Mouse (Mus musculus) stomach, postnatal 0 days (tissue): ENCODE measurements around the gene Zdhhc16. TPM values are rescaled to one million over a fixed set of nuclear protein-coding genes. Genes with fewer than 3 reads are reported as not detected.

Experiments
- ATAC-seq: fragments of 200-750 bp; cut with Nextera tagmentation; 2 replicates; pipeline ENCODE4 v1.8.0; 2017; ENCODE audit not compliant: low FRiP score, low TSS enrichment
- DNase-seq: peaks from one replicate; pipeline ENCODE4 v3.0.0-alpha.2; 2016; ENCODE audit warnings: low spot score
- H3K27ac ChIP-seq: fragments of 300-500 bp; sonication (generic); replicated peaks from 2 replicates; pipeline ENCODE4 v1.5.1; 2014; ENCODE audit warnings: mild to moderate bottlenecking, control low read depth
- H3K27me3 ChIP-seq: fragments of 300-500 bp; sonication (generic); 2 replicates; pipeline ENCODE4 v1.6.1; 2014; ENCODE audit warnings: low read length; ENCODE audit not compliant: control insufficient read depth, insufficient read depth
- H3K36me3 ChIP-seq: fragments of 300-500 bp; sonication (generic); 2 replicates; pipeline ENCODE4 v1.6.1; 2014; ENCODE audit warnings: low read length, mixed read lengths; ENCODE audit not compliant: control insufficient read depth, insufficient read depth
- H3K4me1 ChIP-seq: fragments of 300-500 bp; sonication (generic); replicated peaks from 2 replicates; pipeline ENCODE4 v1.6.1; 2014; ENCODE audit warnings: antibody characterized with exemption; ENCODE audit not compliant: control insufficient read depth, insufficient read depth
- H3K4me2 ChIP-seq: fragments of 300-500 bp; sonication (generic); replicated peaks from 2 replicates; pipeline ENCODE4 v1.6.1; 2014; ENCODE audit warnings: low read depth, mild to moderate bottlenecking, control low read depth, moderate library complexity
- H3K4me3 ChIP-seq: fragments of 300-500 bp; sonication (generic); 2 replicates; pipeline ENCODE4 v1.5.1; 2014; ENCODE audit warnings: low read depth, low read length, control low read depth
- H3K9ac ChIP-seq: fragments of 300-500 bp; sonication (generic); 2 replicates; pipeline ENCODE4 v1.6.1; 2014; ENCODE audit warnings: mild to moderate bottlenecking, low read length, control low read depth, mixed read lengths
- H3K9me3 ChIP-seq: fragments of 300-500 bp; sonication (generic); 2 replicates; pipeline ENCODE4 v1.6.1; 2016; ENCODE audit warnings: low read length; ENCODE audit not compliant: control insufficient read depth
- CTCF ChIP-seq: IDR thresholded peaks from 2 replicates; pipeline ENCODE4 v1.5.1; 2016; ENCODE audit warnings: antibody characterized with exemption, low read depth, mild to moderate bottlenecking, moderate library complexity
- EP300 ChIP-seq: optimal IDR thresholded peaks from 2 replicates; pipeline ENCODE3; 2016; ENCODE audit warnings: antibody characterized with exemption
- WGBS: fragments of 180-500 bp; shearing (Covaris S2); extraction: QIAGEN DNeasy Blood & Tissue Kit; methylation state at CpG from one replicate; pipeline ENCODE4 v1.1.7; 2014; 5-methylcytosine and 5-hydroxymethylcytosine counted together
- polyA plus RNA-seq: library from polyadenylated mRNA; unstranded; fragments of >200 nt; fragmentation: Nextera tagmentation; extraction: Ambion mirVana; gene quantifications from 2 replicates; pipeline ENCODE4 v1.2.1, GENCODE M21; 2015

The Zdhhc16 gene
- polyA plus RNA-seq, 1 experiment from 2014 or later = 37.4 TPM

- no peaks in the 10 kb centered on the region for H3K27me3 ChIP-seq
- peak overlapping the region; percentile 85 for H3K4me2 ChIP-seq
- H3K9ac ChIP-seq = no peak overlapping the region
- no peak overlapping the region for H3K27ac ChIP-seq
- 0 out of 2 replicates have a peak, but pooled peaks cover 3% of the 10 kb centered on the region for H3K4me1 ChIP-seq
- DNase-seq = no peak
- no peak for TF ChIP-seq EP300
- no peak for TF ChIP-seq CTCF
- no peaks in the 10 kb centered on the region for H3K9me3 ChIP-seq
- H3K36me3 ChIP-seq = no peaks in the 10 kb centered on the region
- peak overlapping the region; percentile 70 for H3K4me3 ChIP-seq
- peak; percentile 36 for ATAC-seq
- 13% methylated on average over 18 of the region's 18 CpGs for WGBS
Measured at GRCm38 (mm10) chr19:41896319-41896711, 37.0 kb upstream of the Zdhhc16 start.

GRCm38 (mm10) chr19:41898860-41899259 is 34.4 kb upstream of the Zdhhc16 start:
- Histone ChIP-seq H3K9me3 (no peaks in the 10 kb centered on the region), H3K27me3 (no peaks in the 10 kb centered on the region), H3K27ac (no peak overlapping the region), H3K36me3 (no peaks in the 10 kb centered on the region), H3K4me3 (no peak overlapping the region), H3K9ac (no peak overlapping the region), H3K4me1 (0 out of 2 replicates have a peak, but pooled peaks cover 3% of the 10 kb centered on the region), H3K4me2 (no peak overlapping the region)
- 50% methylated on average over 4 of the region's 4 CpGs for WGBS
- DNase-seq (no peak), ATAC-seq (no peak)
- TF ChIP-seq CTCF (peak; percentile 87), EP300 (no peak)

GRCm38 (mm10) chr19:41900495-41901090 is 32.7 kb upstream of the Zdhhc16 start:
- DNase-seq (no peak), ATAC-seq (no peak)
- Histone ChIP-seq H3K9ac (no peak overlapping the region), H3K36me3 (no peaks in the 10 kb centered on the region), H3K4me3 (no peak overlapping the region), H3K4me1 (no peaks in the 10 kb centered on the region), H3K9me3 (no peaks in the 10 kb centered on the region), H3K27me3 (no peaks in the 10 kb centered on the region), H3K4me2 (no peak overlapping the region), H3K27ac (no peak overlapping the region)
- WGBS = 85% methylated on average over 8 of the region's 8 CpGs
- TF ChIP-seq EP300 = no peak
- TF ChIP-seq CTCF = no peak

DNA sequence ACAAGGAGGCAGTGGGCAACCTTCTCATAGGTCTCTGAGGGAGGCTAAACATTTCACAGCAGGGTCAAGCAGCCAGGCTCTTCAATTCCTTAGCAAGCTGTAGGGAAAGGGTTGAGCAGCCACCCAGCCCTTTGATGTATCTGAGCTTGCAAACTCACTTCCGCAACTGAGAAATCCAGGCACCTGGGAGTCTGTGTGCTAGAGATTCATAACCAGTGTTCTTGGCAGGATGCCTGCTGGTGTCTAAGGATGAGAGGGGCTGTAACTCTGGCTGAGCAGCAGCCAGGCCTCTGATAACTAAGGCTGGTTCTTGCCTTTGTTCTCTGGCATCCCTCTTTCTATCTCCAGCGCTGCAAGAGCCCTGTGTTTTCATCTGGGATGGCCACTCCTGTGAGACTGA is 31.6 kb upstream of the Zdhhc16 start:
- 29% methylated on average over 2 of the region's 2 CpGs for WGBS
- DNase-seq = no peak
- Histone ChIP-seq H3K4me2 (no peak overlapping the region), H3K27ac (no peak overlapping the region), H3K9me3 (no peaks in the 10 kb centered on the region), H3K27me3 (no peaks in the 10 kb centered on the region), H3K36me3 (no peaks in the 10 kb centered on the region), H3K4me1 (no peaks in the 10 kb centered on the region), H3K4me3 (no peak overlapping the region), H3K9ac (no peak overlapping the region)
- no peak for ATAC-seq
- no peak for TF ChIP-seq CTCF
- no peak for TF ChIP-seq EP300

- no peaks in the 10 kb centered on the region for H3K27me3 ChIP-seq
- no peak overlapping the region for H3K4me3 ChIP-seq
- no peak for TF ChIP-seq EP300
- no peak for TF ChIP-seq CTCF
- WGBS = 79% methylated on average over 10 of the region's 10 CpGs
- H3K27ac ChIP-seq = no peak overlapping the region
- no peak overlapping the region for H3K4me2 ChIP-seq
- DNase-seq (no peak), ATAC-seq (no peak)
- no peaks in the 10 kb centered on the region for H3K9me3 ChIP-seq
- no peak overlapping the region for H3K9ac ChIP-seq
- 0 out of 2 replicates have a peak, but pooled peaks cover 3% of the 10 kb centered on the region for H3K4me1 ChIP-seq
- no peaks in the 10 kb centered on the region for H3K36me3 ChIP-seq
Measured at GRCm38 (mm10) chr19:41902848-41903593, 30.3 kb upstream of the Zdhhc16 start.

- H3K36me3 ChIP-seq = no peaks in the 10 kb centered on the region
- 0 out of 2 replicates have a peak, but pooled peaks cover 3% of the 10 kb centered on the region for H3K4me1 ChIP-seq
- no peak overlapping the region for H3K4me3 ChIP-seq
- TF ChIP-seq CTCF = no peak
- TF ChIP-seq EP300 = no peak
- no peaks in the 10 kb centered on the region for H3K27me3 ChIP-seq
- WGBS = 87% methylated on average over 2 of the region's 2 CpGs
- H3K27ac ChIP-seq = no peak overlapping the region
- ATAC-seq = no peak
- DNase-seq = no peak
- no peak overlapping the region for H3K9ac ChIP-seq
- H3K9me3 ChIP-seq = no peaks in the 10 kb centered on the region
- H3K4me2 ChIP-seq = no peak overlapping the region
Measured at GRCm38 (mm10) chr19:41905246-41905645, 28.0 kb upstream of the Zdhhc16 start.
